Comparison of ENCODE assay signal across 22 mouse cellular contexts in the genomic region with DNA sequence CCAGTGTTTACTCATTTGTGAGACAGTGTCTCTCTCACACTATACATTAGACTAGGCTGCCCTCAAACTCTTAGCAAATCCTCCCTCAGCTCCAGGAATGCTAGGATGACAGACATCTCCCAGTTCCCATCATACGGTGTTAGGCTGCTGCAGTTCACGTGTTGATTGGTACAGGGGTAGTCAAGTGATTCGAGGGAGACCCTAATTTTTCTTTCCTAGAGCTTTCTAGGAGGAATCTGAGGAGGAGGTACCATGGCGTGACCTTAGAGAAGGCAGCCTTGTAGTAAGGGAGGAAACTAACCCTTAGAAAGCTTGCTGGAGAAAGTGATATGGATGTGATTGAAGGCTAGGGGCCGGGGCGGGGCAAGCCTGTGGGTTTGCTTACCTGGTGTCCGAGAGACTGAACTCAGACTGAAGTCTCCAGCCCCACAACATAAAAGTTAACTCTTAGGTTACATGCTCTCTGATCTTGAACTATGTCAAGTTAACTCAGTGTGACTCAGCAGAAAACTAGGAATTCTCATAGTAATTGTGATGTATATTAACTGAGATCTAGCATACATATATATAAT. TPM values are rescaled to one million over a fixed set of nuclear protein-coding genes. Genes with fewer than 3 reads are reported as not detected.
DNase-seq lines count a peak whose midpoint lies in the region; ATAC-seq and TF ChIP-seq lines count a peak whose summit lies in the region.
"Had no signal": no experiment of that assay in that cellular context is flagged by ENCODE, and none has a peak within 500 bp of the region (broad histone marks: within the 10 kb centered on the region; RNA-seq: fewer than 3 reads in every experiment).

No protein-coding gene starts in this region.

- H3K4me1 ChIP-seq in kidney, embryonic 14.5 days (ENCODE audit: control insufficient read depth, insufficient read depth, low read length), result peaks cover 15% of the 10 kb centered on the region; the same call in 1 of the 2 replicates
- H3K4me1 ChIP-seq in liver, embryonic 12.5 days, result peaks cover 65% of the 10 kb centered on the region
- peaks cover 5% of the 10 kb centered on the region for H3K4me1 ChIP-seq in liver, postnatal 0 days (ENCODE audit: insufficient read depth)
- H3K4me1 ChIP-seq: embryonic facial prominence, embryonic 12.5 days; forebrain, embryonic 12.5 days; limb, embryonic 10.5 days had no signal

- no peak overlapping the region for H3K27ac ChIP-seq in kidney, embryonic 14.5 days (ENCODE audit: low read depth, low read length)
- H3K27ac ChIP-seq in liver, embryonic 12.5 days, result peak overlapping the region; percentile 21; the same call in 1 of the 2 replicates
- no peak overlapping the region for H3K27ac ChIP-seq in liver, postnatal 0 days (ENCODE audit: low read depth)
- H3K27ac ChIP-seq: embryonic facial prominence, embryonic 12.5 days; forebrain, embryonic 12.5 days; heart, embryonic 15.5 days; hindbrain, embryonic 14.5 days; limb, embryonic 10.5 days; neural tube, embryonic 15.5 days had no signal

- no peak overlapping the region for H3K4me3 ChIP-seq in kidney, embryonic 14.5 days (ENCODE audit: low read length)
- H3K4me3 ChIP-seq in liver, embryonic 12.5 days, result no peak overlapping the region
- H3K4me3 ChIP-seq in liver, postnatal 0 days (ENCODE audit: low read depth, low read length), result no peak overlapping the region
- H3K4me3 ChIP-seq: embryonic facial prominence, embryonic 12.5 days; forebrain, embryonic 12.5 days; heart, embryonic 15.5 days; limb, embryonic 10.5 days; neural tube, embryonic 15.5 days had no signal

- H3K4me2 ChIP-seq in kidney, embryonic 14.5 days (replicated peaks; ENCODE audit: low read depth, low read length), result no peak overlapping the region
- no peak overlapping the region for H3K4me2 ChIP-seq in liver, embryonic 12.5 days
- no peak overlapping the region for H3K4me2 ChIP-seq in liver, postnatal 0 days (ENCODE audit: low read depth, low read length)
- H3K4me2 ChIP-seq: embryonic facial prominence, embryonic 12.5 days; forebrain, embryonic 12.5 days; heart, embryonic 15.5 days; hindbrain, embryonic 14.5 days; midbrain, embryonic 11.5 days; neural tube, embryonic 15.5 days had no signal

- 38% methylated on average over 7 of the region's 7 CpGs for WGBS in kidney, embryonic 14.5 days
- WGBS in liver, embryonic 12.5 days (ENCODE audit: insufficient replicate concordance), result 57% methylated on average over 7 of the region's 7 CpGs
- 66% methylated on average over 7 of the region's 7 CpGs for WGBS in liver, postnatal 0 days (ENCODE audit: insufficient replicate concordance)

- H3K27me3 ChIP-seq in kidney, embryonic 14.5 days (ENCODE audit: control insufficient read depth, insufficient read depth, low read length), result no peaks in the 10 kb centered on the region
- H3K27me3 ChIP-seq in liver, embryonic 12.5 days (replicated peaks), result no peaks in the 10 kb centered on the region
- no peaks in the 10 kb centered on the region for H3K27me3 ChIP-seq in liver, postnatal 0 days (ENCODE audit: insufficient read depth, low read length)
- H3K27me3 ChIP-seq: embryonic facial prominence, embryonic 12.5 days; forebrain, embryonic 12.5 days; heart, embryonic 15.5 days; neural tube, embryonic 15.5 days had no signal

- ATAC-seq in kidney, embryonic 14.5 days (ENCODE audit: low FRiP score, low TSS enrichment), result peak; percentile 62; the same call in 1 of the 2 replicates
- peak; percentile 27; the same call in 1 of the 2 replicates for ATAC-seq in liver, embryonic 12.5 days
- no peak for ATAC-seq in liver, postnatal 0 days
- 0 out of 2 replicates have a peak, but pooled peaks have one; percentile 15 for ATAC-seq in megakaryocyte progenitor cell, adult 5-6 weeks (replicated peaks; ENCODE audit: poor library complexity)
- ATAC-seq: activated CD4-positive, CD25-positive, alpha-beta regulatory T cell, adult 4 months; CD4-positive, CD25-positive, alpha-beta regulatory T cell, adult 4 months had no signal

- no peaks in the 10 kb centered on the region for H3K36me3 ChIP-seq in kidney, embryonic 14.5 days (ENCODE audit: control insufficient read depth, insufficient read depth, low read length)
- H3K36me3 ChIP-seq in liver, embryonic 12.5 days, result 0 out of 2 replicates have a peak, but pooled peaks cover 3% of the 10 kb centered on the region
- 0 out of 2 replicates have a peak, but pooled peaks cover 3% of the 10 kb centered on the region for H3K36me3 ChIP-seq in liver, postnatal 0 days (replicated peaks; ENCODE audit: insufficient read depth, low read length)
- H3K36me3 ChIP-seq: embryonic facial prominence, embryonic 12.5 days; forebrain, embryonic 12.5 days; heart, embryonic 15.5 days; neural tube, embryonic 15.5 days had no signal

- H3K9me3 ChIP-seq in kidney, embryonic 14.5 days (ENCODE audit: control insufficient read depth, low read length), result no peaks in the 10 kb centered on the region
- H3K9me3 ChIP-seq in liver, embryonic 12.5 days (replicated peaks), result no peaks in the 10 kb centered on the region
- no peaks in the 10 kb centered on the region for H3K9me3 ChIP-seq in liver, postnatal 0 days (ENCODE audit: low read length)
- H3K9me3 ChIP-seq: embryonic facial prominence, embryonic 12.5 days; forebrain, embryonic 12.5 days; heart, embryonic 15.5 days; limb, embryonic 10.5 days; neural tube, embryonic 15.5 days had no signal

- TF ChIP-seq EP300 in liver, postnatal 0 days (IDR thresholded peaks at IDR 0.05; ENCODE audit: low read depth), result no peak

- TF ChIP-seq CTCF in liver, postnatal 0 days (IDR thresholded peaks at IDR 0.05; ENCODE audit: low read depth), result no peak

- DNase-seq in kidney, postnatal 4 days, result no peak
- DNase-seq in liver, postnatal 0 days, result no peak
- DNase-seq in spleen, postnatal 14 days (ENCODE audit: low spot score in 2 of 2), result no peak
- no peak for DNase-seq in ovary, postnatal 14 days (ENCODE audit: low spot score)
- DNase-seq: adrenal gland, adult 8-10 months; cerebellum, adult 11-12 months; cerebellum, postnatal 10 days; gastrocnemius, postnatal 36 days; heart, postnatal 4 days; lung, postnatal 4 days had no signal

- H3K9ac ChIP-seq in kidney, embryonic 14.5 days (ENCODE audit: low read depth, low read length), result no peak overlapping the region
- no peak overlapping the region for H3K9ac ChIP-seq in liver, embryonic 12.5 days
- H3K9ac ChIP-seq in liver, postnatal 0 days (replicated peaks), result no peak overlapping the region
- H3K9ac ChIP-seq: embryonic facial prominence, embryonic 12.5 days; forebrain, embryonic 12.5 days; heart, embryonic 15.5 days; hindbrain, embryonic 14.5 days; neural tube, embryonic 15.5 days had no signal

RNA-seq across cellular contexts. Expression of a gene that starts 15.8 kb away (rescaled TPM):
- 37.4 and 70.8 TPM in 2 replicates for polyA plus RNA-seq in kidney, embryonic 14.5 days (2014; fragmentation: Nextera tagmentation; extraction: Ambion mirVana)
- polyA plus RNA-seq in liver, embryonic 12.5 days (2016; fragmentation: Nextera tagmentation; extraction: Ambion mirVana), result 23.5 and 25.7 TPM in 2 replicates
- 11.4 and 11.6 TPM in 2 replicates for polyA plus RNA-seq in liver, postnatal 0 days (2015; fragmentation: Nextera tagmentation; extraction: Ambion mirVana)
- total RNA-seq in megakaryocyte progenitor cell, adult 5-6 weeks (2015), result 49.2 and 50.3 TPM in 2 replicates
- 54.6 and 80.5 TPM in 2 replicates for total RNA-seq in megakaryocyte progenitor cell, adult 5-6 weeks (2017)
